ENCODE assay signal across 9 mouse cellular contexts in genomic region chr9:58009015-58009362, GRCm38 (mm10). TPM values are rescaled to one million over a fixed set of nuclear protein-coding genes. Genes with fewer than 3 reads are reported as not detected.
A peak's percentile ranks its signal among the peaks of the same experiment; 100 is the strongest.
DNase-seq lines count a peak whose midpoint lies in the region; ATAC-seq lines count a peak whose summit lies in the region.
"Had no signal": no experiment of that assay in that cellular context is flagged by ENCODE, and none has a peak within 500 bp of the region (broad histone marks: within the 10 kb centered on the region; RNA-seq: fewer than 3 reads in every experiment).

No protein-coding gene starts in this region.

- no peak overlapping the region for H3K4me2 ChIP-seq in embryonic facial prominence, embryonic 12.5 days (replicated peaks)
- H3K4me2 ChIP-seq in heart, embryonic 15.5 days: peak overlapping the region; percentile 51

- H3K9me3 ChIP-seq in embryonic facial prominence, embryonic 12.5 days: no peaks in the 10 kb centered on the region
- no peaks in the 10 kb centered on the region for H3K9me3 ChIP-seq in heart, embryonic 15.5 days (replicated peaks)
- H3K9me3 ChIP-seq in limb, embryonic 10.5 days (replicated peaks): no peaks in the 10 kb centered on the region

- H3K4me3 ChIP-seq in embryonic facial prominence, embryonic 12.5 days: no peak overlapping the region
- peak overlapping the region; percentile 11; the same call in 1 of the 2 replicates for H3K4me3 ChIP-seq in heart, embryonic 15.5 days
- no peak overlapping the region for H3K4me3 ChIP-seq in limb, embryonic 10.5 days

- no peaks in the 10 kb centered on the region for H3K4me1 ChIP-seq in embryonic facial prominence, embryonic 12.5 days
- H3K4me1 ChIP-seq in heart, embryonic 15.5 days (replicated peaks): peaks cover 19% of the 10 kb centered on the region
- peaks cover 31% of the 10 kb centered on the region for H3K4me1 ChIP-seq in limb, embryonic 10.5 days

- 0 out of 2 replicates have a peak, but pooled peaks have one; percentile 59 for ATAC-seq in embryonic facial prominence, embryonic 12.5 days (ENCODE audit: insufficient number of reproducible peaks, insufficient read depth, low FRiP score, low TSS enrichment)
- ATAC-seq in heart, embryonic 15.5 days (replicated peaks; ENCODE audit: insufficient number of reproducible peaks, insufficient read depth, low FRiP score, low read depth): peak; percentile 80
- no peak for ATAC-seq in megakaryocyte-erythroid progenitor cell, adult 5-6 weeks (replicated peaks; ENCODE audit: low FRiP score, low TSS enrichment, poor library complexity, severe bottlenecking)

- no peaks in the 10 kb centered on the region for H3K27me3 ChIP-seq in embryonic facial prominence, embryonic 12.5 days
- H3K27me3 ChIP-seq in heart, embryonic 15.5 days: peaks cover 3% of the 10 kb centered on the region; the same call in 1 of the 2 replicates
- H3K27me3 ChIP-seq in limb, embryonic 10.5 days (ENCODE audit: low read depth, poor library complexity, severe bottlenecking): peaks cover 4% of the 10 kb centered on the region; the same call in 1 of the 2 replicates

- no peaks in the 10 kb centered on the region for H3K36me3 ChIP-seq in embryonic facial prominence, embryonic 12.5 days
- H3K36me3 ChIP-seq in heart, embryonic 15.5 days: no peaks in the 10 kb centered on the region
- H3K36me3 ChIP-seq in limb, embryonic 10.5 days: no peaks in the 10 kb centered on the region

- H3K27ac ChIP-seq in embryonic facial prominence, embryonic 12.5 days: 0 out of 2 replicates have a peak overlapping the region, but pooled peaks have one; percentile 36
- H3K27ac ChIP-seq in heart, embryonic 15.5 days: peak overlapping the region; percentile 67
- H3K27ac ChIP-seq in limb, embryonic 10.5 days: 0 out of 2 replicates have a peak overlapping the region, but pooled peaks have one; percentile 11
- H3K27ac ChIP-seq: liver, embryonic 14.5 days had no signal

- 7% methylated on average over 6 of the region's 6 CpGs for WGBS in embryonic facial prominence, embryonic 12.5 days
- WGBS in heart, embryonic 15.5 days: 1% methylated on average over 6 of the region's 6 CpGs
- 12% methylated on average over 6 of the region's 6 CpGs for WGBS in limb, embryonic 10.5 days

- H3K9ac ChIP-seq in embryonic facial prominence, embryonic 12.5 days: no peak overlapping the region
- no peak overlapping the region for H3K9ac ChIP-seq in heart, embryonic 15.5 days
- H3K9ac ChIP-seq: liver, embryonic 14.5 days had no signal

- peak; percentile 23 for DNase-seq in right cerebral cortex, adult 18-20 months
- no peak for DNase-seq in right cerebral cortex, postnatal 25 days
- no peak for DNase-seq in limb, embryonic 10.5 days (ENCODE audit: low spot score)
- peak; percentile 13 for DNase-seq in ovary, postnatal 14 days (ENCODE audit: low spot score)
- no peak for DNase-seq in urinary bladder, postnatal 14 days (ENCODE audit: low spot score)

RNA-seq across cellular contexts. Expression of gene Cyp11a1, which starts 2.8 kb away (rescaled TPM):
- 0.13 TPM in 1 of 2 replicates, not detected in the other for polyA plus RNA-seq in embryonic facial prominence, embryonic 12.5 days (2016; fragmentation: Nextera tagmentation; extraction: Ambion mirVana)
- 0.29 and 1.3 TPM in 2 replicates for polyA plus RNA-seq in heart, embryonic 15.5 days (2015; fragmentation: Nextera tagmentation; extraction: Ambion mirVana)
- polyA plus RNA-seq in limb, embryonic 10.5 days (2016; fragmentation: Nextera tagmentation; extraction: Ambion mirVana): 0.26 TPM in 1 of 2 replicates, not detected in the other
- not detected in 2 replicates for total RNA-seq in megakaryocyte-erythroid progenitor cell, adult 5-6 weeks (2014; fragmentation: Nextera tagmentation)
- not detected in 2 replicates for total RNA-seq in megakaryocyte-erythroid progenitor cell, adult 5-6 weeks (2017)

RNA-seq across cellular contexts. Expression of gene Stra6, which starts 54.6 kb away (rescaled TPM):
- polyA plus RNA-seq in embryonic facial prominence, embryonic 12.5 days (2016; fragmentation: Nextera tagmentation; extraction: Ambion mirVana): 30.1 and 38.1 TPM in 2 replicates
- 0.14 and 0.76 TPM in 2 replicates for polyA plus RNA-seq in heart, embryonic 15.5 days (2015; fragmentation: Nextera tagmentation; extraction: Ambion mirVana)
- polyA plus RNA-seq in limb, embryonic 10.5 days (2016; fragmentation: Nextera tagmentation; extraction: Ambion mirVana): 45.3 and 59.9 TPM in 2 replicates
- not detected in 2 replicates for total RNA-seq in megakaryocyte-erythroid progenitor cell, adult 5-6 weeks (2014; fragmentation: Nextera tagmentation)
- total RNA-seq in megakaryocyte-erythroid progenitor cell, adult 5-6 weeks (2017): not detected in 2 replicates

Comparison
In these comparisons a context has a peak if more than half of its experiments do, and no peak if none do; other contexts are left out.
1. DNase-seq: peak in right cerebral cortex, adult 18-20 months (single experiment) and ovary, postnatal 14 days (single experiment); none in right cerebral cortex, postnatal 25 days (single experiment), limb, embryonic 10.5 days (single experiment) and urinary bladder, postnatal 14 days (single experiment).
2. H3K27ac ChIP-seq: peak in every context shown above with its lines; median percentile 67 in heart, embryonic 15.5 days; 36 in embryonic facial prominence, embryonic 12.5 days; 11 in limb, embryonic 10.5 days.
3. RNA of gene Stra6, which starts 54.6 kb away (polyA plus RNA-seq): 45.3 to 59.9 TPM in limb, embryonic 10.5 days and 30.1 to 38.1 TPM in embryonic facial prominence, embryonic 12.5 days; 0.14 to 0.76 TPM in heart, embryonic 15.5 days; every median in the first group is over 10 times any median in the second.